Mouse (Mus musculus): Measurements from ENCODE around the gene Olfr618. TPM values are rescaled to one million over a fixed set of nuclear protein-coding genes. Genes with fewer than 3 reads are reported as not detected.

The Olfr618 gene
- polyA plus RNA-seq, 1 experiment from 2014 or later, result not detected

DNA sequence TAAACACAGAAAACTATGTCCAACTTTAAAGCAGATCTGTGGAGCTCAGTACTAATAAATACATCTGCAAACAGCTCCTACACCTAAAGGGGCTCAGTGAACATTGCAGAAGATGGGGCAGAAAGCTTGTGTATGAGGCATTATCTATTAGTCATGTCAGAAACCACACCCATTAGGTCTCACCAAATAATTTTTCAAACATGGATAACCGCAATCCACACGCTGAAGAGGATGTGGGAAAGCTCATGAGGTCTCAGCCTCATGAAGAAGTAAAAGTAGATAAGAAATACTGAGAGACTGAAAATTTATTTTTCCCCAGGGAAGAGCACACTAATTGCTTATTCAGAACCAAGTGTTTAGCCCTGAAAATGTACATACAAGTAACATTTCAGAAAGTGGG is 17.5 kb downstream of the Olfr618 start:
- H3K27ac ChIP-seq (ENCODE audit: low read length), result no peak overlapping the region
- H3K4me2 ChIP-seq (replicated peaks; ENCODE audit: low read depth, low read length), result no peak overlapping the region
- ATAC-seq (no peak), DNase-seq (ENCODE audit: low spot score) (no peak)
- no peaks in the 10 kb centered on the region for H3K4me1 ChIP-seq (ENCODE audit: insufficient read depth, low read depth, low read length)
- no peak overlapping the region for H3K4me3 ChIP-seq (ENCODE audit: low read depth, low read length)
- H3K9me3 ChIP-seq (ENCODE audit: low read length), result no peaks in the 10 kb centered on the region
- H3K9ac ChIP-seq (replicated peaks; ENCODE audit: low read depth), result no peak overlapping the region
- no peaks in the 10 kb centered on the region for H3K27me3 ChIP-seq (replicated peaks; ENCODE audit: insufficient read depth, low read length)
- TF ChIP-seq CTCF (IDR thresholded peaks at IDR 0.05), result no peak
- TF ChIP-seq EP300 (IDR thresholded peaks at IDR 0.05), result no peak
- H3K36me3 ChIP-seq (ENCODE audit: insufficient read depth, low read length), result no peaks in the 10 kb centered on the region
- 50% methylated on average over 2 of the region's 2 CpGs for WGBS

GRCm38 (mm10) chr7:103612434-103612833 is 22.5 kb downstream of the Olfr618 start, which contains the start of gene Olfr620:
TSS of gene Olfr620 (minus strand) at chr7:103612534.
- Histone ChIP-seq H3K36me3 (ENCODE audit: insufficient read depth, low read length) (no peaks in the 10 kb centered on the region), H3K4me1 (ENCODE audit: insufficient read depth, low read depth, low read length) (no peaks in the 10 kb centered on the region), H3K4me3 (ENCODE audit: low read depth, low read length) (no peak within 1 kb of the TSS), H3K4me2 (replicated peaks; ENCODE audit: low read depth, low read length) (no peak within 1 kb of the TSS), H3K9me3 (ENCODE audit: low read length) (no peaks in the 10 kb centered on the region), H3K9ac (replicated peaks; ENCODE audit: low read depth) (no peak within 1 kb of the TSS), H3K27me3 (replicated peaks; ENCODE audit: insufficient read depth, low read length) (no peaks in the 10 kb centered on the region), H3K27ac (ENCODE audit: low read length) (no peak within 1 kb of the TSS)
- TF ChIP-seq EP300 (IDR thresholded peaks at IDR 0.05) (no peak), CTCF (IDR thresholded peaks at IDR 0.05) (no peak)
- 50% methylated on average over 2 of the region's 2 CpGs for WGBS
- DNase-seq (ENCODE audit: low spot score) (no peak), ATAC-seq (no peak)

GRCm38 (mm10) chr7:103636795-103637194 is 46.9 kb downstream of the Olfr618 start:
- no peak for TF ChIP-seq CTCF (IDR thresholded peaks at IDR 0.05)
- TF ChIP-seq EP300 (IDR thresholded peaks at IDR 0.05), result no peak
- Histone ChIP-seq H3K36me3 (ENCODE audit: insufficient read depth, low read length) (no peaks in the 10 kb centered on the region), H3K27me3 (replicated peaks; ENCODE audit: insufficient read depth, low read length) (no peaks in the 10 kb centered on the region), H3K4me1 (ENCODE audit: insufficient read depth, low read depth, low read length) (no peaks in the 10 kb centered on the region), H3K4me3 (ENCODE audit: low read depth, low read length) (no peak overlapping the region), H3K27ac (ENCODE audit: low read length) (no peak overlapping the region), H3K9ac (replicated peaks; ENCODE audit: low read depth) (no peak overlapping the region), H3K4me2 (replicated peaks; ENCODE audit: low read depth, low read length) (no peak overlapping the region), H3K9me3 (ENCODE audit: low read length) (no peaks in the 10 kb centered on the region)
- no peak for ATAC-seq
- no peak for DNase-seq (ENCODE audit: low spot score)

DNA sequence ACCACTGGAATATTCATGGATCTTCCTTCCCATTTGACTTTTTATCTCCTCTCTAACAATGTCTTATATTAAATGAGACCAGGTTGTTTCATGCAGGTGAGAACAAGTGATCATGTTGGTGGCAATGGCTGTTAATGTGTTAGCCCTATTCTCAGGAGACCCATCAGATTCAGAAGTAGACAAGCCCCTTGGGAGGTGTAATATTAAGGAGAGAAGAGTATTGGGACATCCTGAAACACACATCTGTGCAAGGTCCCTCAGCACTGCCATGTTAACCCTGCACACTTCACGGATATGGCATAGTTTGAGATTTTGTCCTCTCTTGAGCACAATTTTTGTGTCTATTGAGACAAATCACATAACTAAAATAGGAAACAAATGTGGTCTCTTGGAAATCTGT is 52.7 kb downstream of the Olfr618 start, which contains the start of gene Olfr622:
Olfr622 (minus strand) TSS at position 101 of the 400 bp plus-strand sequence.
- Histone ChIP-seq H3K4me3 (ENCODE audit: low read depth, low read length) (no peak within 1 kb of the TSS), H3K27me3 (replicated peaks; ENCODE audit: insufficient read depth, low read length) (no peaks in the 10 kb centered on the region), H3K36me3 (ENCODE audit: insufficient read depth, low read length) (no peaks in the 10 kb centered on the region), H3K4me1 (ENCODE audit: insufficient read depth, low read depth, low read length) (no peaks in the 10 kb centered on the region), H3K4me2 (replicated peaks; ENCODE audit: low read depth, low read length) (no peak within 1 kb of the TSS), H3K27ac (ENCODE audit: low read length) (no peak within 1 kb of the TSS), H3K9me3 (ENCODE audit: low read length) (no peaks in the 10 kb centered on the region), H3K9ac (replicated peaks; ENCODE audit: low read depth) (no peak within 1 kb of the TSS)
- no peak for ATAC-seq
- WGBS, result 50% methylated on average over 1 of the region's 1 CpGs
- TF ChIP-seq CTCF (IDR thresholded peaks at IDR 0.05) (no peak), EP300 (IDR thresholded peaks at IDR 0.05) (no peak)
- no peak for DNase-seq (ENCODE audit: low spot score)

DNA sequence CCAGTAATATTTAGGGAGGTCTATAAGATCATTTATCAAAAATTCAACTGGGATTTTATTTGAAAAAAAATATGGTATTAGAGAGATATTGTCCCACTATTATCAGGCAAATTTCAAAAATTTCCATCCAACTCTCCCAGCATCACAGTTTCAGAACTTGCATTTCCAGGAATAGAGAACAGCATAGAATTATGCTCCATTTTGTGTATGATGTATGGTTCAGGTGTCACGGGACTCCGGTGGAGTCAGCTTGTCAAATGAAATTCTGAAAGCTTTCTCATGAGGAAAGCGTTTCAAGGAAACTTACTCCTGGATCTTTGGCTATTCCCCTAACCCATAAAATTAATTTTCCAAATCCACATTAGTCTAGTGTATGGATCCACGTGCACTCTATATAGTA is 54.2 kb downstream of the Olfr618 start:
- Histone ChIP-seq H3K4me2 (replicated peaks; ENCODE audit: low read depth, low read length) (no peak overlapping the region), H3K9me3 (ENCODE audit: low read length) (no peaks in the 10 kb centered on the region), H3K27me3 (replicated peaks; ENCODE audit: insufficient read depth, low read length) (no peaks in the 10 kb centered on the region), H3K36me3 (ENCODE audit: insufficient read depth, low read length) (no peaks in the 10 kb centered on the region), H3K27ac (ENCODE audit: low read length) (no peak overlapping the region), H3K9ac (replicated peaks; ENCODE audit: low read depth) (no peak overlapping the region), H3K4me3 (ENCODE audit: low read depth, low read length) (no peak overlapping the region), H3K4me1 (ENCODE audit: insufficient read depth, low read depth, low read length) (no peaks in the 10 kb centered on the region)
- no peak for DNase-seq (ENCODE audit: low spot score)
- WGBS, result 80% methylated on average over 4 of the region's 4 CpGs
- ATAC-seq, result no peak
- TF ChIP-seq CTCF (IDR thresholded peaks at IDR 0.05) (no peak), EP300 (IDR thresholded peaks at IDR 0.05) (no peak)

Small RNAs within 50 kb of the gene (microRNA-seq; reads per million reads assigned to microRNA genes)
- gene Gm26506, result not detected

Other genes starting within 250 kb of the Olfr618 start
- gene Olfr600, start 240.4 kb upstream of the Olfr618 start, polyA plus RNA-seq (2015; fragmentation: Nextera tagmentation; extraction: Ambion mirVana), result not detected in 2 replicates
- gene Olfr601, start 227.4 kb upstream of the Olfr618 start, polyA plus RNA-seq (2015; fragmentation: Nextera tagmentation; extraction: Ambion mirVana), result not detected in 2 replicates
- gene Olfr603, start 203.9 kb upstream of the Olfr618 start, polyA plus RNA-seq (2015; fragmentation: Nextera tagmentation; extraction: Ambion mirVana), result not detected in 2 replicates
- gene Usp17lc, start 175.0 kb upstream of the Olfr618 start, polyA plus RNA-seq (2015; fragmentation: Nextera tagmentation; extraction: Ambion mirVana), result not detected in 2 replicates
- not detected in 2 replicates for gene Olfr605, start 144.7 kb upstream of the Olfr618 start, polyA plus RNA-seq (2015; fragmentation: Nextera tagmentation; extraction: Ambion mirVana)
- not detected in 2 replicates for gene Olfr606, start 141.1 kb upstream of the Olfr618 start, polyA plus RNA-seq (2015; fragmentation: Nextera tagmentation; extraction: Ambion mirVana)
- gene Olfr607, start 126.0 kb upstream of the Olfr618 start, polyA plus RNA-seq (2015; fragmentation: Nextera tagmentation; extraction: Ambion mirVana), result not detected in 2 replicates
- not detected in 2 replicates for gene Olfr608, start 120.2 kb upstream of the Olfr618 start, polyA plus RNA-seq (2015; fragmentation: Nextera tagmentation; extraction: Ambion mirVana)
- not detected in 2 replicates for gene Olfr609, start 92.0 kb upstream of the Olfr618 start, polyA plus RNA-seq (2015; fragmentation: Nextera tagmentation; extraction: Ambion mirVana)
- not detected in 2 replicates for gene Olfr610, start 78.0 kb upstream of the Olfr618 start, polyA plus RNA-seq (2015; fragmentation: Nextera tagmentation; extraction: Ambion mirVana)
- gene Olfr611, start 69.3 kb upstream of the Olfr618 start, polyA plus RNA-seq (2015; fragmentation: Nextera tagmentation; extraction: Ambion mirVana), result not detected in 2 replicates
- not detected in 2 replicates for gene Olfr612, start 47.4 kb upstream of the Olfr618 start, polyA plus RNA-seq (2015; fragmentation: Nextera tagmentation; extraction: Ambion mirVana)
- not detected in 2 replicates for gene Olfr613, start 42.0 kb upstream of the Olfr618 start, polyA plus RNA-seq (2015; fragmentation: Nextera tagmentation; extraction: Ambion mirVana)
- not detected in 2 replicates for gene Olfr615, start 34.0 kb upstream of the Olfr618 start, polyA plus RNA-seq (2015; fragmentation: Nextera tagmentation; extraction: Ambion mirVana)
- not detected in 2 replicates for gene Olfr616, start 21.0 kb upstream of the Olfr618 start, polyA plus RNA-seq (2015; fragmentation: Nextera tagmentation; extraction: Ambion mirVana)
- gene Olfr617, start 17.0 kb upstream of the Olfr618 start, polyA plus RNA-seq (2015; fragmentation: Nextera tagmentation; extraction: Ambion mirVana), result not detected in 2 replicates
- not detected in 2 replicates for gene Olfr619, start 10.5 kb downstream of the Olfr618 start, polyA plus RNA-seq (2015; fragmentation: Nextera tagmentation; extraction: Ambion mirVana)
- not detected in 2 replicates for gene Olfr620, start 22.4 kb downstream of the Olfr618 start, polyA plus RNA-seq (2015; fragmentation: Nextera tagmentation; extraction: Ambion mirVana)
- not detected in 2 replicates for gene Olfr622, start 52.6 kb downstream of the Olfr618 start, polyA plus RNA-seq (2015; fragmentation: Nextera tagmentation; extraction: Ambion mirVana)
- gene Olfr623, start 73.6 kb downstream of the Olfr618 start, polyA plus RNA-seq (2015; fragmentation: Nextera tagmentation; extraction: Ambion mirVana), result not detected in 2 replicates
- gene Olfr624, start 81.1 kb downstream of the Olfr618 start, polyA plus RNA-seq (2015; fragmentation: Nextera tagmentation; extraction: Ambion mirVana), result 0.02 and 0.05 TPM in 2 replicates
- gene Olfr625-ps1, start 92.6 kb downstream of the Olfr618 start, polyA plus RNA-seq (2015; fragmentation: Nextera tagmentation; extraction: Ambion mirVana), result not detected in 2 replicates
- not detected in 2 replicates for gene Olfr243, start 124.6 kb downstream of the Olfr618 start, polyA plus RNA-seq (2015; fragmentation: Nextera tagmentation; extraction: Ambion mirVana)
- not detected in 2 replicates for gene Olfr628, start 140.3 kb downstream of the Olfr618 start, polyA plus RNA-seq (2015; fragmentation: Nextera tagmentation; extraction: Ambion mirVana)
- not detected in 2 replicates for gene Olfr629, start 154.8 kb downstream of the Olfr618 start, polyA plus RNA-seq (2015; fragmentation: Nextera tagmentation; extraction: Ambion mirVana)
- gene Olfr630, start 167.2 kb downstream of the Olfr618 start, polyA plus RNA-seq (2015; fragmentation: Nextera tagmentation; extraction: Ambion mirVana), result not detected in 2 replicates
- 0.05 TPM in 1 of 2 replicates, not detected in the other for gene Olfr69, start 181.5 kb downstream of the Olfr618 start, polyA plus RNA-seq (2015; fragmentation: Nextera tagmentation; extraction: Ambion mirVana)
- not detected in 2 replicates for gene Olfr68, start 189.6 kb downstream of the Olfr618 start, polyA plus RNA-seq (2015; fragmentation: Nextera tagmentation; extraction: Ambion mirVana)
- not detected in 2 replicates for gene Olfr67, start 201.7 kb downstream of the Olfr618 start, polyA plus RNA-seq (2015; fragmentation: Nextera tagmentation; extraction: Ambion mirVana)
- gene Hbb-bt, start 223.9 kb downstream of the Olfr618 start, polyA plus RNA-seq (2015; fragmentation: Nextera tagmentation; extraction: Ambion mirVana), result 4,793 and 5,487 TPM in 2 replicates
- gene Hbb-bs, start 238.0 kb downstream of the Olfr618 start, polyA plus RNA-seq (2015; fragmentation: Nextera tagmentation; extraction: Ambion mirVana), result 19,829 and 23,579 TPM in 2 replicates

Data from lung, postnatal 0 days (tissue).